Mouse (Mus musculus) yolk sac, embryonic 10.5 days (tissue): Measurements from ENCODE around the gene Plau.

Experiments
- DNase-seq: peaks from one replicate; pipeline ENCODE4 v3.0.0-alpha.2; 2017; ENCODE audit warnings: low spot score

The Plau gene

DNA sequence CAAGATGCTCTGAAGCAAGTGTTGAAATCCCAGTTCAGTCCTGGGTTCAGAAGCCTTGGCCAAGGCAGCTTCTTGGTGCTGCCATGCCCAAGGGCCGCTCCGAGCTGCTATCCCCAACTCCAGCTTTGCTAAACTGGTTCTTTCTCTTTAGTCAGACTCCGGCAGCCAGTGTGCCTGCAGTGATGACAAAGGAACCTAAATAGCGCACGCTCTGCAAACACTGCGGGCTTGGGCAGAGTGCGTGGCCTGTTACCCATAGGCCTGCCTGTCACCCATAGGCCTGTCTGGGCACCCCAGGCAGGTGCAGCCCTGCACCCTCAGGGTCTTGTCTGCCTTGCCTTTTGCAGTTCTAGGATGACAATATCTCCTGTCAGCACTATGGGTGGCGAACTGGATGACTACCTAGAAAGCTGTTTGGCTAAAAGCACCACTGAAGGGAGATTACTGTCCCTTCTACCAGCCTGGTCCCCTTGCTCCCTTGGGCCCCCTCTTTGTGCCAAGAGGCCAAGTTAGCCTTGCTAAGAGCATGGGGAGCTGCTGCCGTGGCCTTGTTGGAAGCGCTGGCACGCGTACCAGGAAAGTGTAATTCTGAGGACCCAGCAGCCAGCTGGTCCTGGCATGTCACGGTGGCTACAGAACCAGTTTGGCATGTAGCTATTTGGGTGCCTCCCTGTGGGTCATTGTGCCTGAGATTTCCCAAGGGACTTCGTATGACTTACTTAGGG lies 30.2 kb upstream of the Plau start:
- DNase-seq, result no peak

DNA sequence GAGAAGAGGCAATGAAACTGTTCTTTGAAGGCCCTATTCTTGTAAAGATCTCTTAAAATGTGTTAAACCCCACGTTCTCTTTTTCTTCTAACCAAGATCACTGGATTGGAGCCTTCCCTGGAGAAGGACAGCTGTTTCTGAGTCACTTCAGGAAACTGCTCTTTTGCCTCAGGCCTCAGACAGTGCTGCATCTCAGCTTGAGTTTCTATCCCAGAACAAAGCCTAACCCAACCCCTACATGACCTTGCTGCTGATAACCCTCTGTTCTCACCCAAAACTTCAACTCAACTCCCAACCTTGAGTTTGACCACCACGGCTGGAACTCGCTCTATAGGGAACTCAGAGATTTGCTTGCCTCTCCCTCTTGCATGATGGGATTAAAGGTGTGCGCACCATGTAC lies 27.1 kb upstream of the Plau start:
- no peak for DNase-seq

DNA sequence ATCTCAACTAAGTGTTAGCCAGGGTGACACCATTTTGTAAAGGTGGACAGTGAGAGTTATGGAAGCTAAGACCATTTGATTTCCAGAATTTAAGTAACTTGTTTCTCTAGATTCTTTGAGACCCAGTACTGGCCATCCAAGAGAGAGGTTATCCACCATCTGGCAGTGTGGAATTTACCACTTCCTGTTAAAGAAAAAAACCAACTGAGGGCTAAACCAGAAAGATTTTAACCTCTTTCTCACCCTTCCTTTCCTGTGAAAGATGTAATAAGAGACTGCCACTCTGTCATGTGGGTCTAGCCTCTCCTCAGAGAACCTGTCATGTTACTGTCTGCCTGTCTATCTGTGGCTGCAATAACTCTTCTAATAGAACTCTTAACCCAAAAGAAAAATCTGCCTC lies 26.6 kb upstream of the Plau start:
- no peak for DNase-seq

DNA sequence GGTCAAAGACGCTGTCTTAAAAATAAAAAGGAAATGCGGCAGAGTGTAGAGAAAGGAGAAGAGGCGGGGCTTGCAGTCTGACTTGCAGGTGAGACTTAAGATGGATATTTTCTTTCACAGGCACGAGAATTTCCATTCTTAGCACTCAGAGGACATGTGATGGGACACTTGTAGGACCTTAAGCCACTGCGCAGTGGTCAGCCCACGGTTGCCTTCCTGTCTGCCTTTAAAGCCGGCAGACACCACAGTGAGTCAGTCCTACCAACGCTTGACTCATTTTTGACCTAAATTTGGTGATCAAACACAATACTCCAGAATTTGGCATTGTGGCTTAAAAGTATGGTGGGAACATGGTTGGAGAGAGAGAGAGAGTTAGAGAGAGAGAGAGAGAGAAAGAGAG lies 25.2 kb upstream of the Plau start:
- DNase-seq, result no peak

DNA sequence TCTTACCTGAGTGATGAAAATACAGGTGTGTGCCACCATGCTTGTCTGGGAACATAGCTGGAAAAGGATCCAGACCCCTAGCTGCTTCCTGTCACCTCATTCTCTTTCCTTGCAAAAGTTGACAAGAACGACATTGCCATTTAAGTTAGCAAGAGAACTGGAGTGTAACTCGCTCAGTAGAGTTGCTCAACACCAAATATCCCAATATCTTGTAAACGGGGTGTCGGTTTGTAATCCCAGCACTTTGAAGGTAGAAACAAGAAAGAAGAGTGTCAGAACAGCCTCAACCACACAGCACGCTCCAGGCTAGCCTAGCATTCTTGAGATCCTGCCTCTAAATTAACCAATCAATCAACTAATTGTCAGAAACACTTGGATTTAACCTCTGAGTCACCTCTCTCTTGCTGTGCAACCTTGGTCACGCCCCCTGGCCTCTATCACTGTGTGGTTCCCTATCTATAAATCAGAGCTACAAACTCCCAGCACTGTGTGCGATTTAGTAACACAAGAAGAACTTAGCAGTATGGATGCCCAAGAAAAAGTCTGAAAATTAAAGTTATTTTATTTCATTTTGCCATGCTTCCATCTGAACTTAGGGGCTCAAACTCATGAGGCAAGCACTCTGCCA lies 24.6 kb upstream of the Plau start:
- no peak for DNase-seq

DNA sequence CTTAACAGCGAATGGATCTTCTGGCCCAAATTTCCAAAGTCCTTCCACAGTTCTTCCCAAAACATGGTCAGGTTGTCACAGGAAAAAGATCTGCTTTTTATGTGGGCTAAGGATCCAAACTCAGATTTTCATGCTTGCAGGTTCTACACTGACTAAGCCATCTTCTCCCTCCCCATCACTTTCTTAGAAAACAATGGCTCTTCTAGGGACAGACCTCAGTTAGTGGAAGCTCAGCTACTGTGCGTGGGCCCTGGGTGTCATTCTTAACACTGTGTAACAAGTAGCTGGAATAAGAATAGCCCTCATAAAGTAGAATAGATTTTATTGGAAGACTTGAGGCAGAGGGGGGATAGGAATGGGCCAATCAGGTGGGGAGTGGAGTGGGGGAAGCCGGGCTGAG lies 21.0 kb upstream of the Plau start:
- DNase-seq, result no peak

DNA sequence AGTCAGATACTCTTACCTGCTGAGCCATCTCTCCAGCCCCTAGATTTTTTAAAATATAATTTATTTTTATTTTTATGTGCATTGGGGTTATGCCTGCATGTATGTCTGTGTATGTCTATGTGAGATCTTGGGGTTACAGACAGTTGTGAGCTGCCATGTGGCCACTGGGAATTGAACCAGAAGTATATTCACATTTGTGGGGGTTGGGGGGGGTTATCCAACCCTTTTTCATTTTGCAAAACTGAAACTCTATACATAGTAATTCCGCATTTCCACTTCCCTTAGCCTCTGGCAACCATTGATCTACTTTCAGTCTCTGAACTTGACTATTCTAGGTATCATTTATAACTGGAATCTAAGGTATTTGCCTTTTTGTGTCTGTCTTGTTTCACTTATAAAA lies 11.9 kb upstream of the Plau start:
- DNase-seq, result no peak

DNA sequence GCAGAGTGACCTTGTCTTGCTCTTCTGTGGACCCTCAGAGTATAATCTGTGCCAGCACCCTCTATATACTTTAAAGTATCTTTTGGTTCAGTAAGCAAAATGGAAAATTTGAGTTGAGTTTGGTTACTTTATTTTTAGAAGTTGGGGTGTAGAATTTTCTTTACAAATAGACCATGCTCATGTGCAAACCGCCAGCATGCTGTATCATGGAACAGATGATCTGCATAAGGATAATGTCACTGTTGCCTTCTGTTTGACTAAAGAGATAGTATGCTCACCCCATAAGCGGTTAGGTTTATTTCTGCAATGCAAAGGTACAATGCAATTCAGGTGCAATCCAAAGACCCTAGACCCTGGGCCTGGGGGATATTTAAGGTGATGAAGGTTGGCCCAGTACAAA lies 10.9 kb upstream of the Plau start:
- no peak for DNase-seq

DNA sequence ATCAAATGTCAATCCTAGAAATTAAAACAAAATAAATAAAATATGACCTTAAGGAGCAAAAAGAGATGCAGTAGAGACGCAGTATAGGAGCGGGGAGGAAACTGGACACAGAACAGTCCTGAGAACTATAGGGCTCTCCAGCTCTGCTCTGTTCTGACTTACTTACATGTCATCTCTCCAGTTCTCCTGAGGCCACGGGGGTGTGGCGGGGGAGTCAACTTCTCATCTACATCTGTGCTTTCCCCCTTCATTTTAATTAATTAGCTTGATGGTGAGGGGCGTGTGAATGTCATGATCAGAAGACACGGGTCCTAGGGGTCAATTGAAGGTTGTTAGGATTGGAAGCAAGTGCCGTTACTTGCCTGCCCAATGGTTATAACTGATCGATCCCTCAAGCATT lies 9.4 kb upstream of the Plau start:
- no peak for DNase-seq

DNA sequence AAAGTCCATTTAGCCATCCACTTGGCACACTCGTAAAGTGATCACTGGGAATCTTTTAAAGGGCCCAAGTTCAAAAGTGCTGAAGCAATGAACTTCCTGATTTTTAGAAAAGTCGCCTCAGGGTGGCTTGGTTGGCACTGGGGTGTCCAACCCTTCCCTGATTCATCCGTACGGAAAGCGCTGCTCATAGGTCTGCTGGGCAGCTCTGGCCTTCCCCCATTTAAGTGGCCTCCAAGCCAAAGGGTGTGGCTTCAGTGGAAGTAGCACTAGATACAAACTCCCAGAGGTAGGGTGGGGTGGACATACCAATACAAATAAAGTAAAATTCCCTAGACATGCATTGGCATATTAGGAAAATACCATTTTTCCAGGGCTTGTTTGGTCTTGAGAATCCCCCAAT lies 9.0 kb upstream of the Plau start:
- DNase-seq, result no peak

DNA sequence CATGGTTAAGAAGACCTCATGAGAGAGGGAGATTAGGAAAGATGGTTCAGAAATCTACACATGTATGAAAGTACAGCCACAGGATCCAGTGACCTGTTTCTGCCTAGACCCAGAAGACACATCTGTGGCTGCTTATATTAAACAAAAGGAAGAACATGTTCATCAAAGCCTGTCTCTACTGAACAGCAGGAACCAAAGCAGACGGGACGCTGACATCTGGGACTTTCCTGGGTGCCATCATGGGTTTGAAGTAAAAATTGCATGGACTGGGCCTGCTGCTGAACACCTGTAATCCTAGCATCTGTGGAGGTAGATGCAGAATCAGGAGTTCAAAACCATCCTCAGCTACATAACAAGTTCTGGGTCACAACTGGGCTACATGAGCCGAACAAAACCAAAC lies 7.9 kb upstream of the Plau start:
- no peak for DNase-seq

DNA sequence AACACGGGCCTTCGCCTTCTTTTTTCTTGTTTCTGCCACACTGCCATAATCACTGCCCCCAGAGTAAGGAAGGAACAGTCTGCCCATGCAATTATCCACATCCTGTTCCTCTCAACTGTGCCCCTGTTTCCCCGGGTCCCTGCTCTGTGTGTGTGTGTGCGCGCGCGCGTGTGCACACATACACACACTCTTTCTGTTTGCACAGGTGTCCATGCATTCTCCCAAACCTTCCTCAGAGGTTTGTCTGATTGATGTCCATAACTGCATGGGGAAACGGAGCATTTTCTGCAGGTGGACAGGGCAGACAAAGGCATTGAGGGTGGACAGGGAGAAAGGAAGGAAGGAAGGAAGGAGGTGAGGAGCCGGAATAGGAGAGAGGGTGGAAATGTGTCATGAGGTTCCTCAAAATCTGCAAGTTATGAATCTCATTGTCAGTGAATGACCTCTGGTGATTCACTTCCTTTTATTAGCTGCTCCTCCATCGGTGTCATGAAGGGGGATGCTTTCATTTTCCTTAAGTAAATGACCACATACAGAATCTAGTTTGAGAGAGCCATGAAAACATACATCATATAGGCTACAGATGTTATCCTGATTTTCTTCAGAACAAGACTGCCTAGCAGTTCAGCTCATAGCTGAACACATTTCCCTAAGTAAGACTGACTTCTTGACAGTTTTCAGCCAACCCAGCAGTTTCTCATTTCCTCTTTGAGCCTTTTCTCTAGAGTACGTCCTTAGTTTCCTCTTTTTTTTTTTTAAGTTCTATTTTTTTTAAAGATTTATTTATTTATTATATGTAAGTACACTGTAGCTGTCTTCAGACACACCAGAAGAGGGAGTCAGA lies 6.7 kb upstream of the Plau start:
- no peak for DNase-seq

DNA sequence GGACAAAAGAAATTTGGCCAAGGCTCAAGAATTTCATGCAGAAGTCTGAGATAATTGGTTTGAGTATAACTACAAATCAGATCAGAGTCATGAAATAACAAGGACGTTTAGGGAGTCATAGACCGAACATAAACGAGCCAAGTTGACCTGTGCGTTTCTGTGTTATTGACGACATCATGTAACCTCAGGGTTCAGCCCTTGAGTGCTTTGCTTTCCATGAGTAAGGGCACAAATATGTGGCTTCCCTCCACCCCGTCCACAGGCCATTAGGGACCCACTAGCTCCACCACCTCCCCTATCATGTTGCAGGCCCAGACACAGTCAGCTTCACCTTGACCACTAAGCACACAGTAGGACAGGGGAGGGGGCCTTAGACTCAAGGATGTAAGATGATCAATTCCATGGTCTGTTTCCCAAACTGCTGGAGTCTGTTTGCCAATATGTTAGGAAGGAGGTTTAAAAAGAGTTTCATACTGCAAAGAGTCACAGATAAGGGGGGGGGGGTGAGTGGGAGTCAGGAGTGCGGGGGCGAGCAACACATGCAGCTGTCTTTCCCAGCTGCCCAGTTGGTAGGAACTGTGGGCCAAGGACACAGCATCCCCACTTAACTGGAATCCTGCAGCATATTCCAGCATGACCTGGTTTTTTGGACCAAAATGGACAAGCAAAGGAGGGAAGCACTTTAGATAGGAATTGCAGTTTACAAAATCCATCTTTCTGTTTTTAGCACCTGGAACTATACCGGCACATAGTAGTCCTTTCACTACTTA lies 5.1 kb upstream of the Plau start:
- no peak for DNase-seq

DNA sequence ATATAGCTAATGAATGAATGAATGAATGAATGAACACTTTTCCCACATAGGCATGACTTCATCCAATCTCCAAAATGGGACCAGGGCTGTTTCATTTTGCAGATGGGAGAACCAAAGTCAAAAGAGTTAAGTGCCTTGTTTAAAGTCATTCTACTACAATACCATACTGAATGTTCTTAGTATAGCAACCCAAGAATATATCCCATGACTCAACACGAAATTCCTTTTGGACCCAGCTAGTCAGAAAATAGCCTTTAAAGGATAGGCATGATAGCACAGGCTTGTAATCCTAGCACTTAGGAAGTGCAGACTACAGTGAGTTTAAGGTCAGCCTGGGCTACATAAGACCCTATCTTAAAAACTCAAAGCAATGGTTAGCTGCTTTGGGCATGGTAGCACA lies 4.5 kb upstream of the Plau start:
- no peak for DNase-seq

DNA sequence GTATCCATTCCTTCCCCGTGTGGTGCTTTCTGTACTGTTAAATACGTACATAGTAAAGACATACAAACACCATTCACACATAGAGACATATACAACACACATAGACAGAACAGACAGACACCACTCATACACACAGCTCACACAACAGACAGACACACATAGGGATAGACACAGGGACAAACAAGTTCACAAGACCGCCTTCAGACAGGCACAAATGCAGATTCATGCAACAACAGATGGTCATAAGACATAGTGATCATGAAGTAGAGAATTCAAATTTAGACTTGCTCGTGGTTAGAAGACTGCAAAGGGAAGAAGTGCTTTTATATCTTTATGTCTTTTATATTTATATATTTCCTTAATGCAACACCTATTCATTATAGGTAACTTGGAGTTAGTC lies 2.9 kb upstream of the Plau start:
- no peak for DNase-seq

DNA sequence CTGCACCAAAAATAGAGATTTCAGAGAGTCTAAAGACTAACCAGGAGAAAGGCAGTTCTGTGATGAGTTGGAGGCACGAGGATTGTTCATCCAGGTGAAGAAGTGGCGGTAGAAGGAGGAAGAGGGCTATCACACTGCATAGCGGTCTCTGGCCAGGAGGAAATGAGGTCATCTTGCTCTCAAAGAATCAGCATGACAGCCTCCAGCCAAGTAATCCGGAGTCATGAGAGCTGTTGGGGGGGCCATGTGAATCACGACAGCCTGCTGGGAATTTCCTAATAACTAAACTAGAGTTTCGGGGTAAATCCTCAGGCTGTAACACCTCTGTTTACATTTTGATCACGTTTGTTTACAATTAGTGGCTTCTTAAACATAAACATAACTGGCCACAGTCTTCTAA lies 2.3 kb upstream of the Plau start:
- DNase-seq, result no peak

DNA sequence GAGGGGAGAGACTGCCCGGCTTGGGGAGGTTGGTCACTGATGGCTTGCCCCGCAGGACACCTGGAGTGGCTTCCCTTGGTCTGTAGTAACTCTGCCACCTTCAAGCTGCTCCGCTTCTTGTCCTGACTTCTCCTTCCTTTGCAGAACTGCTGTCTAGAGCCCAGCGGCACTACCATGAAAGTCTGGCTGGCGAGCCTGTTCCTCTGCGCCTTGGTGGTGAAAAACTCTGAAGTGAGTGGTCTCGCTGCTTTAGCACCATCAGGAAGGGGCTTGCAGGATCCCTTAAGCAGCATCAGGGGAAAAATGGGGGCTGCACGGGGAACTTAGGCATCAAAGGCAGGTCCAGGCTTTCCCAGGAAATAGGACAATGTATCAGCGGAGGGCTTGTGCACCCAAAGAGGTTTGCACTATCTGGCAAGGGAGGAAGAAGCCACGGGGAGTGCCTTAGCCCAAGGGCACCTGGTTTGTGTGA lies 481 bp downstream of the Plau start:
- DNase-seq, result no peak

DNA sequence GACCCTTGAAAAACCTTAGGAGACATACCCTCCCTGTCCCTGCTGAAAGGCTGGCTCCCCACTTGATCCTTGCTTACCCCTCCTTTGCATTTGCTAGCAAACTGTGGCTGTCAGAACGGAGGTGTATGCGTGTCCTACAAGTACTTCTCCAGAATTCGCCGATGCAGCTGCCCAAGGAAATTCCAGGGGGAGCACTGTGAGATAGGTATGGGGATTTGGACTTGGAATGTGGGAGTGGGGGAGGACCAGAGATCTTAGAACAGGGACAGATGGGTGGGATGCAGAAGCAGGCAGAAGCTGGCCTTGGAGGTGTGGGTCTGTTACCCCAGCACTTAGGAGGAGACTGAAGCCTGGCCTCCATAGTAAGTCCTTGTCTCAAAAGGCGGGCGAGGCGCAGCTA lies 1.2 kb downstream of the Plau start:
- DNase-seq, result no peak

DNA sequence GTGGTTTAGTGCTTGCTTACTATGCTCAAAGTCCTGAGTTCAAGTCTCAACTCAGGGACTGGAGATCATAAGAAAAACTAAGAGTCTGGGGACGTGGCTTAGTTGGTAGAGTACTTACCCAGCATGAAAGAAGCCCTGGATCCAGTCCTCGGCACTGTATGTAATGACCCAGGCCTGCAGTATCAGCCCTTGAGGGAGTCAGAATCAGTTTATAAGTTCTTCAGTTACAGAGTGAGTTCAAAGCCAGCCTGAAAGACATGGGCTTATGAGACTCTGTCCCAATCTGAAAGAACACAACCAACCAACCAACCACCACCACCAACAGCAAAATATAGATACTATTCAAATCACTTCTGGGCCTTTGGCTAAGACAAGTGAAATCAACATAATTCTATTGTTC lies 5.1 kb downstream of the Plau start:
- no peak for DNase-seq

DNA sequence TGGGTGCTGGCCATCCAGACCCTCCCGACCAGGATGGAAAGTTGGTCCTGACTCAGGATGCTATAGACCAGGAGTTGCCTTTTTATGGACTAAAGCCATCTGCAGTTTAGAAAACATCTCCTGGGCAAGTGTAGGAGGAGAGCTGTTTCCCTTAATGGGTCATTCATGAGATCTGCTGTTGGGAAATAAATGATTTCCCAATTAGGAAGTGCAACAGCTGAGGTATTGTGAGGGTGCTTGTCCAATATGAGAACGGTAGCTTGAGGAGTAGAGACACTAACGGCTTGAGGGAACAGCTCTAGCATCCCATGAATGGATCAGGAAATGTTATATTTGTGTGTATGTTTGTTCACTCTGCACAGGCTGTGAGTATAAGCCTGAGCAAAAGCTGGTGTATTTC lies 6.2 kb downstream of the Plau start:
- DNase-seq, result no peak

DNA sequence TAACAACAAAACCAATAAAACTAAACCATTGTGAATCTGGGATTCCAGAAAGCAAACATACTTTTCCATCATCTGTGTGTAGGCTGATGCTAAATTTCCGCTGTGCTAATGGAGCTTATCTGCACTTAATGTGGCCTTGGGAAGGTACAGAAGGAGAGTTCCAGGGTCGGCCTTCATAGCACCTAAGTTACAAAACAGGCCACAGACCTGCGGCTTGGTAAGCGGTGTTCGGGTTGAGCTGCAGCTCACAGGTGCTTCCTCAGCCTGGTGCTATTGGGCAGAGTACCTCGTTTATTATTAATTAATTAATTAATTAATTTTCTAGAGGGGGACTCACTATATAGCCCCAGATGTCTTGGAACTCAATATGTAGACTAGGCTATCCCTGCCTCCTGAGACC lies 7.7 kb downstream of the Plau start:
- DNase-seq, result no peak
